Mouse (Mus musculus) yolk sac, embryonic 10.5 days (tissue): Measurements from ENCODE around the gene Kctd12.

Experiments used
- DNase-seq: peaks from one replicate; pipeline ENCODE4 v3.0.0-alpha.2; 2017; ENCODE audit warnings: low spot score

Gene Kctd12

GRCm38 (mm10) chr14:102982627-102983540 lies at the start of gene Kctd12:
Kctd12 (minus strand) TSS chr14:102982637.
- DNase-seq: peak; percentile 92

GRCm38 (mm10) chr14:103029203-103029602 lies 46.8 kb upstream of the Kctd12 start:
- no peak for DNase-seq

- DNase-seq: no peak
These were observed 37.6 kb upstream of the Kctd12 start for GRCm38 (mm10) chr14:103020046-103020445.

GRCm38 (mm10) chr14:103017009-103017408 lies 34.6 kb upstream of the Kctd12 start:
- DNase-seq: no peak

GRCm38 (mm10) chr14:103012563-103013150 lies 30.2 kb upstream of the Kctd12 start:
- peak; percentile 15 for DNase-seq

GRCm38 (mm10) chr14:103011782-103012181 lies 29.3 kb upstream of the Kctd12 start:
- no peak for DNase-seq

- no peak for DNase-seq
These were observed 25.3 kb upstream of the Kctd12 start for GRCm38 (mm10) chr14:103007737-103008136.

- DNase-seq: peak; percentile 55
These were observed 12.5 kb upstream of the Kctd12 start for GRCm38 (mm10) chr14:102994662-102995561.

- no peak for DNase-seq
These were observed 8.3 kb upstream of the Kctd12 start for GRCm38 (mm10) chr14:102990765-102991164.

GRCm38 (mm10) chr14:102989866-102990265 lies 7.4 kb upstream of the Kctd12 start:
- DNase-seq: no peak

GRCm38 (mm10) chr14:102989254-102989653 lies 6.8 kb upstream of the Kctd12 start:
- no peak for DNase-seq

GRCm38 (mm10) chr14:102987626-102988025 lies 5.2 kb upstream of the Kctd12 start:
- no peak for DNase-seq

GRCm38 (mm10) chr14:102983686-102984085 lies 1.2 kb upstream of the Kctd12 start:
- DNase-seq: no peak

GRCm38 (mm10) chr14:102982016-102982626 lies 316 bp downstream of the Kctd12 start:
- peak; percentile 63 for DNase-seq

GRCm38 (mm10) chr14:102981441-102982015 lies 909 bp downstream of the Kctd12 start:
- DNase-seq: peak; percentile 43

GRCm38 (mm10) chr14:102980986-102981385 lies 1.5 kb downstream of the Kctd12 start:
- DNase-seq: no peak

- no peak for DNase-seq
These were observed 2.0 kb downstream of the Kctd12 start for GRCm38 (mm10) chr14:102980481-102980880.

- DNase-seq: no peak
These were observed 2.6 kb downstream of the Kctd12 start for GRCm38 (mm10) chr14:102979831-102980230.

GRCm38 (mm10) chr14:102975865-102976264 lies 6.6 kb downstream of the Kctd12 start:
- no peak for DNase-seq

- DNase-seq: no peak
These were observed 13.6 kb downstream of the Kctd12 start for GRCm38 (mm10) chr14:102968824-102969223.

- no peak for DNase-seq
These were observed 16.2 kb downstream of the Kctd12 start for GRCm38 (mm10) chr14:102966241-102966640.
